Mouse (Mus musculus) kidney, adult 2 months (tissue): ENCODE results near the gene Galc. TPM values are rescaled to one million over a fixed set of nuclear protein-coding genes. Genes with fewer than 3 reads are reported as not detected.
"Not testable (repeated sequence)": the region's sequence is repeated elsewhere in the genome, so short reads cannot be mapped to it uniquely, and the experiment has no call there.

ENCODE experiments used
- DNase-seq: peaks from one replicate; pipeline ENCODE4 v3.0.0; 2021
- H3K27ac ChIP-seq: fragments of 200-500 bp; 2 replicates; pipeline ENCODE4 v1.5.1; 2012; ENCODE audit warnings: low read depth, low read length, control low read depth, inconsistent platforms; ENCODE audit not compliant: insufficient read depth
- H3K27me3 ChIP-seq: fragments of 200-500 bp; replicated peaks from 2 replicates; pipeline ENCODE4 v1.6.1; 2012; ENCODE audit warnings: mild to moderate bottlenecking, moderate library complexity, low read length, inconsistent platforms; ENCODE audit not compliant: control insufficient read depth, insufficient read depth
- H3K36me3 ChIP-seq: fragments of 200-500 bp; 2 replicates; pipeline ENCODE4 v1.6.1; 2012; ENCODE audit warnings: mild to moderate bottlenecking, moderate library complexity, low read length, inconsistent platforms; ENCODE audit not compliant: control insufficient read depth, insufficient read depth
- H3K4me1 ChIP-seq: fragments of 200-500 bp; 2 replicates; pipeline ENCODE4 v1.6.1; 2011; ENCODE audit warnings: low read length; ENCODE audit not compliant: control insufficient read depth, insufficient read depth
- H3K4me3 ChIP-seq: fragments of 200-500 bp; 2 replicates; pipeline ENCODE4 v1.5.1; 2011; ENCODE audit warnings: mild to moderate bottlenecking, low read depth, low read length, control low read depth; ENCODE audit not compliant: insufficient read depth
- CTCF ChIP-seq: fragments of 200-500 bp; conservative IDR thresholded peaks from 2 replicates; pipeline ENCODE4 v1.5.1; 2011; ENCODE audit warnings: low read depth, mild to moderate bottlenecking, control low read depth, low read length, moderate library complexity, mixed read lengths; ENCODE audit not compliant: insufficient read depth, insufficient read length
- POLR2A ChIP-seq: fragments of 200-500 bp; IDR thresholded peaks from one replicate; pipeline ENCODE4 v1.6.1; 2011; ENCODE audit warnings: low read depth, low read length, control low read depth
- WGBS: fragments of 180-500 bp; shearing (Covaris S2); methylation state at CpG from one replicate; pipeline ENCODE4 v1.1.7; 2018; 5-methylcytosine and 5-hydroxymethylcytosine counted together
- polyA plus RNA-seq: library from polyadenylated mRNA; depleted of rRNA; stranded (reverse); fragments of >200 nt; gene quantifications from 2 replicates; pipeline ENCODE4 v1.2.3, GENCODE M21; 2012

Galc gene
- polyA plus RNA-seq, 1 experiment: 66.8 TPM

DNA sequence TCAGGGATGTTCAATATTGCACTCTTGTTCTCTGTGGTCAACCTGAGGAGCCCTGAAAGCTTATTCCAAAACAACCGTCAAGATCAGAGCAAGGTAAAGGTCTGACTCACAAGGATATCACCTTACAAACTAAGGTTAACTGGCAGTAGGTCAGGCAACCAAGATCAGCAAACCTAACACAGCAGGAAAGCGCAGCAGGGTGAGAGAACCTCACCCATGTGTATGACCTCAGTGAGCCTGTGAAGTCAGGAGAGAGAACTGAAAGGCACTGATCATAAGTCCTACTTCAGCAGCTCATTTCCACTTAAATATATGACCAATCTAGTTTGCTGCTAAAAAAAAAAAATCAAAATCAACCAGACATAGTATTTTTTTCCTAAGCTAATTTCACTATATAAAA is 6.8 kb downstream of the Galc start:
- no peak for TF ChIP-seq POLR2A
- TF ChIP-seq CTCF: no peak
- DNase-seq: no peak
- Histone ChIP-seq H3K4me3 (no peak overlapping the region), H3K36me3 (peaks cover 2% of the 10 kb centered on the region), H3K4me1 (peaks cover 13% of the 10 kb centered on the region), H3K27me3 (no peaks in the 10 kb centered on the region), H3K27ac (no peak overlapping the region)
- WGBS: 70% methylated on average over 2 of the region's 2 CpGs

DNA sequence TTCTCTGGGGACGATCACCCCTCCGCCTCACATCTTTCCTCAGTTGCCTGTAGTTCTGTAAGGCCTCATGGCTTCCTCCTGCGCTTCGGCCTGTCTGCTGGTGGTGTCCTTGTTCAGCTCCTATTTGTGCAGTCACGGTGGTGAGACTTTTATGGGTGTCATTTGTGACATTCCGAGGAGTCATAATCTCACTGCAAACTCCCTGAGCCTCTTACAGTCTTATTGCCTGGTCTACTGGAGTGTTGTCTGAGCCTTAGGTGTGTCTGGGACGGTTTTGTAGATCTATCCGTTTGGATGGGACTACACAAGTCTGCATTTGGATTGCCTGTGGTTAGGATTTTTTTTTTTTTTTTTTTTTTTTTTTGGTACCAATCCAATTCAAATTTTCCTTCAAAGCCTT is 8.9 kb downstream of the Galc start:
- Histone ChIP-seq H3K27me3 (no peaks in the 10 kb centered on the region), H3K4me1 (peaks cover 4% of the 10 kb centered on the region; the same call in 1 of the 2 replicates), H3K27ac (no peak overlapping the region), H3K36me3 (peaks cover 2% of the 10 kb centered on the region), H3K4me3 (no peak overlapping the region)
- DNase-seq: no peak
- 66% methylated on average over 8 of the region's 8 CpGs for WGBS
- no peak for TF ChIP-seq POLR2A
- no peak for TF ChIP-seq CTCF

DNA sequence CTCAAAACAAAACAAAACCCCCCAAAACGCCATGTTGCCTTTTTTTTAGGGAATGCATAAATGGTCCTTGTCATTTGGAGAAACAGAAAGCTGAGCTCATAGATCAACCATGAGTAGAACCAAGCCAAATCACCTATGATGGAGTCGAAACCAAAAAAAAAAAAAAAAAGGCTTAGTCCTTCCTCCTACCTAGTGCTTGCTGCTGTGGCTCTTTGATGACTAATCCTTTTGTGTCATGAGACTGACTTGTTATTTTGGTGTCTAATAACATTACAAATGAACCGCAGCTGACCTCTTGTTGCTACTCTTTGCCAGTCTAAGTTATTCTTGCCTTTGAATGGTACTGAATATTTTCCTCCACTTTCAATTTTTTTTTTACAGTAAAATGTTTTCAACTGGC is 9.6 kb downstream of the Galc start:
- H3K4me1 ChIP-seq: 0 out of 2 replicates have a peak, but pooled peaks cover 1% of the 10 kb centered on the region
- no peak for TF ChIP-seq CTCF
- no peak for TF ChIP-seq POLR2A
- H3K36me3 ChIP-seq: peaks cover 3% of the 10 kb centered on the region
- no peaks in the 10 kb centered on the region for H3K27me3 ChIP-seq
- no peak overlapping the region for H3K4me3 ChIP-seq
- DNase-seq: no peak
- WGBS: 50% methylated on average over 3 of the region's 3 CpGs
- no peak overlapping the region for H3K27ac ChIP-seq

DNA sequence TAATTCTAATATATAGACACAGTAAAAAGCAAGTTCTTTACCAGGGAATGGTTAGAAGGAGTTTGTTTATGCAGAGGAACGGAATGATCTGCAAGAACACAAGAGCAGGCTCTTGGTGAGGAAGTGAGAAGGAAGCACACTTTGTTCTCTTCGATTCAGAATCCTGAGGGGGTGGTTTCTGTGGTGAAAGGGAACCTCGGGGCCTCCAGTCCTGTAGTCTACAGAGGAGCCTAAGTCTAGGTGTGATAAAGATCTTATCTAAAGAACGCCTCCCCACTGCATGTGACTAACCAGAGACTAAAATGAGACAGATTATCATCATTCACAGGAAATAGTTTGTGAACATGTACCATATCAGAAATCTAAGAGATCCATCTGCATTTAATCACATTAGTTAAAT is 12.4 kb downstream of the Galc start:
- Histone ChIP-seq H3K4me1 (no peaks in the 10 kb centered on the region), H3K27ac (no peak overlapping the region), H3K4me3 (no peak overlapping the region), H3K36me3 (peaks cover 3% of the 10 kb centered on the region), H3K27me3 (no peaks in the 10 kb centered on the region)
- WGBS: 65% methylated on average over 4 of the region's 4 CpGs
- no peak for DNase-seq
- no peak for TF ChIP-seq POLR2A
- TF ChIP-seq CTCF: no peak

DNA sequence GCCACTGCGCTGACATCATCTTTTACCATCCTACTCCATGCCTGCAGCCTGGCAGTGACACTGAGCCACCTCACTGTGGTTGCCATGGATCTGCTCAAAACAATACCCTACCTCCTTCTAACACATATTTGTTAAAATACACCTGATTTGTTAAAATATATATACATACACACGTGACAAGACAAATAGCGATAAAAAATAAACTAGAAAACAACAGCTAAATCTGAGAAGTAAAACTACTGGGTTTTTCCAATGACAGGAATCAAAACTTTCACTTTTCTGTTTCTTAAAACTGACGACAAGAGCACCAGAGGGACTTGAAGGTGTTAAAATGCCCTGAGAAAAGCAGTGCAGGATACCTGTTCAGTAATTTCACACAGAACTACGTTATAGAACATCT is 14.4 kb downstream of the Galc start:
- H3K27me3 ChIP-seq: no peaks in the 10 kb centered on the region
- peaks cover 2% of the 10 kb centered on the region for H3K36me3 ChIP-seq
- H3K4me3 ChIP-seq: no peak overlapping the region
- TF ChIP-seq CTCF (no peak), POLR2A (no peak)
- 91% methylated on average over 5 of the region's 5 CpGs for WGBS
- no peak for DNase-seq
- H3K27ac ChIP-seq: no peak overlapping the region
- no peaks in the 10 kb centered on the region for H3K4me1 ChIP-seq

DNA sequence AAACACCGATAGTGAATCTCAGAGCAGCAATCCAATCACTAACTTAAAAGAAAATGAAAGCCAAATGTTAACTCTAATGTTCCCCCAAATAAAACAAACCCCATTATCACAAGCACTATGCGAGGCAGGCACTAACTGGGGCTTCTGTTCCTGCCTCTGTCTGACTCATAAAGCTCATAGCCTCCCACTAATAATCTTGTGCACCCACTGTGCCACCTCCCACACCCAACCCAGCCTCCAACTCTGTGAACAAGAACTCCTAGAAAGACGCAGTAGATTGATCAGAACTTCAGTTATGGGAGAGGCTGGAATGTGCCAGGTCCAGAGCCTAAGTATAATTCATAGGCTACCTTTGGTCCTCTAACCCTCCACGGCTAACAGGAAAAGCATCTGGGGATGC is 15.1 kb downstream of the Galc start:
- no peaks in the 10 kb centered on the region for H3K4me1 ChIP-seq
- H3K4me3 ChIP-seq: no peak overlapping the region
- H3K36me3 ChIP-seq: peaks cover 2% of the 10 kb centered on the region
- WGBS: 70% methylated on average over 4 of the region's 4 CpGs
- H3K27ac ChIP-seq: no peak overlapping the region
- TF ChIP-seq POLR2A (no peak), CTCF (no peak)
- H3K27me3 ChIP-seq: no peaks in the 10 kb centered on the region
- DNase-seq: no peak

GRCm38 (mm10) chr12:98238478-98238877 is 20.8 kb downstream of the Galc start:
- not testable (repeated sequence) for H3K36me3 ChIP-seq, H3K4me1 ChIP-seq, H3K27ac ChIP-seq, H3K27me3 ChIP-seq, DNase-seq, H3K4me3 ChIP-seq
- 77% methylated on average over 6 of the region's 6 CpGs for WGBS

DNA sequence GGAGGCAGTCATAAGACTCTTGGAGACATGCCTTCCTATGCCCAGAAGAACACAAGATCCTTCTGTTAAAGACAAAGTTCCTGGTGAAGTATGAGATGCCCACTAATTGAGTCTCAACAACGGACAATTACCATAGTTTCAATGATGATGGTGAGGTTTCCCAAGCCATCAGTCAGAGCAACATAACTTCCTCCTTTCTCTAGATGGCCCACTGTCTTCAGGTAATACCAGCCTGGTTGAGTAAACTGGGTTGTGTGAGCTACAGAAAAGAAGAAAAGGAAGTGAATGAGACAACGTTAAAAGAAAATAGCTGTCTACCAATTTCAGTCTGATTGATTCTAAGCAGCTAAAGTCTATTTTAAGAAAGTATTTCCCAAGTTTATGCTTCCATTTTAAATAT is 32.2 kb downstream of the Galc start:
- Histone ChIP-seq H3K27me3 (no peaks in the 10 kb centered on the region), H3K36me3 (peaks cover 3% of the 10 kb centered on the region), H3K27ac (no peak overlapping the region), H3K4me1 (no peaks in the 10 kb centered on the region), H3K4me3 (no peak overlapping the region)
- WGBS: 90% methylated on average over 2 of the region's 2 CpGs
- TF ChIP-seq POLR2A (no peak), CTCF (no peak)
- DNase-seq: no peak
